Mouse (Mus musculus): ENCODE measurements at regions not wholly inside any gene's neighbourhood (a gene's known extent, or its start where the extent isn't known, plus 50 kb on each side); places are given as distances from the start of the nearest gene placed in this dataset.
"Not testable (repeated sequence)": the region's sequence is repeated elsewhere in the genome, so short reads cannot be mapped to it uniquely, and the experiment has no call there.

- H3K4me2 ChIP-seq (ENCODE audit: low read depth, low read length) = no peak overlapping the region
- 87% methylated on average over 3 of the region's 3 CpGs for WGBS
Measured at GRCm38 (mm10) chr15:27094102-27094501, 198.7 kb upstream of the Fbxl7 start.

GRCm38 (mm10) chr15:27095231-27095630 is 199.9 kb upstream of the Fbxl7 start:
- ATAC-seq (ENCODE audit: low read depth) = no peak
- H3K27ac ChIP-seq (ENCODE audit: low read depth, low read length) = no peak overlapping the region
- WGBS = 91% methylated on average over 9 of the region's 9 CpGs

More at GRCm38 (mm10) chr15:27094102-27094501, 198.7 kb upstream of the Fbxl7 start:
- Histone ChIP-seq H3K27me3 (ENCODE audit: control insufficient read depth, insufficient read depth, low read length) (no peaks in the 10 kb centered on the region), H3K4me1 (ENCODE audit: control insufficient read depth, insufficient read depth, low read length) (no peaks in the 10 kb centered on the region), H3K9me3 (ENCODE audit: control insufficient read depth, low read length) (no peaks in the 10 kb centered on the region), H3K9ac (replicated peaks; ENCODE audit: low read depth, low read length) (no peak overlapping the region), H3K4me3 (ENCODE audit: low read depth, low read length) (no peak overlapping the region), H3K36me3 (ENCODE audit: control insufficient read depth, insufficient read depth, low read length) (no peaks in the 10 kb centered on the region), H3K27ac (ENCODE audit: low read depth, low read length) (no peak overlapping the region)
- no peak for ATAC-seq (ENCODE audit: low read depth)

DNA sequence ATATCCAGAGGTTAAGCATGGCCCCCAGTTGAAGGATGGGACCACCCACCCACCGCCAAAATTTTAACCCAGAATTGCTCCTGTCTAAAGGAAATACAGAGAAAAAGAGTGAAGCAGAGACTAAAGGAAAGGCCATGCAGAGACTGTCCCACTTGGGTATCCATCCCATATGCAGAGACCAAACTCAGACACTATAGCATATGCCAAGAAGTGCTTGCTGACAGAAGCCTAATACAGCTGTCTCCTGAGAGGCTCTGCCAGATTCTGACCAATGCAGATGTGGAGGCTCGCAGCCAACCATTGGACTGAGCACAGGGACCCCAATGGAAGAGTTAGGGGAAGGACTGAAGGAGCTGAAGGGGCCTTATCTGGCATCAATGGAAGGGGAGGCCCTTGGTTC is 206.2 kb upstream of the Fbxl7 start:
- H3K9ac ChIP-seq (replicated peaks; ENCODE audit: low read depth, low read length); H3K27me3 ChIP-seq (ENCODE audit: control insufficient read depth, insufficient read depth, low read length); H3K4me3 ChIP-seq (ENCODE audit: low read depth, low read length); H3K36me3 ChIP-seq (ENCODE audit: control insufficient read depth, insufficient read depth, low read length); H3K27ac ChIP-seq (ENCODE audit: low read depth, low read length); ATAC-seq (ENCODE audit: low read depth); H3K9me3 ChIP-seq (ENCODE audit: control insufficient read depth, low read length); H3K4me2 ChIP-seq (ENCODE audit: low read depth, low read length); H3K4me1 ChIP-seq (ENCODE audit: control insufficient read depth, insufficient read depth, low read length): not testable (repeated sequence)
- 90% methylated on average over 2 of the region's 2 CpGs for WGBS

More at GRCm38 (mm10) chr15:27095231-27095630, 199.9 kb upstream of the Fbxl7 start:
- Histone ChIP-seq H3K4me1 (ENCODE audit: control insufficient read depth, insufficient read depth, low read length) (no peaks in the 10 kb centered on the region), H3K9ac (replicated peaks; ENCODE audit: low read depth, low read length) (no peak overlapping the region), H3K4me3 (ENCODE audit: low read depth, low read length) (no peak overlapping the region), H3K9me3 (ENCODE audit: control insufficient read depth, low read length) (no peaks in the 10 kb centered on the region), H3K36me3 (ENCODE audit: control insufficient read depth, insufficient read depth, low read length) (no peaks in the 10 kb centered on the region), H3K27me3 (ENCODE audit: control insufficient read depth, insufficient read depth, low read length) (no peaks in the 10 kb centered on the region), H3K4me2 (ENCODE audit: low read depth, low read length) (no peak overlapping the region)

GRCm38 (mm10) chr15:27109130-27109529 is 213.8 kb upstream of the Fbxl7 start:
- WGBS = 87% methylated on average over 3 of the region's 3 CpGs
- no peak overlapping the region for H3K27ac ChIP-seq (ENCODE audit: low read depth, low read length)
- ATAC-seq (ENCODE audit: low read depth) = no peak
- H3K27me3 ChIP-seq (ENCODE audit: control insufficient read depth, insufficient read depth, low read length) = no peaks in the 10 kb centered on the region
- H3K9me3 ChIP-seq (ENCODE audit: control insufficient read depth, low read length) = no peaks in the 10 kb centered on the region
- H3K9ac ChIP-seq (replicated peaks; ENCODE audit: low read depth, low read length) = no peak overlapping the region
- H3K4me2 ChIP-seq (ENCODE audit: low read depth, low read length) = no peak overlapping the region
- H3K4me1 ChIP-seq (ENCODE audit: control insufficient read depth, insufficient read depth, low read length) = no peaks in the 10 kb centered on the region
- no peak overlapping the region for H3K4me3 ChIP-seq (ENCODE audit: low read depth, low read length)
- H3K36me3 ChIP-seq (ENCODE audit: control insufficient read depth, insufficient read depth, low read length) = no peaks in the 10 kb centered on the region

DNA sequence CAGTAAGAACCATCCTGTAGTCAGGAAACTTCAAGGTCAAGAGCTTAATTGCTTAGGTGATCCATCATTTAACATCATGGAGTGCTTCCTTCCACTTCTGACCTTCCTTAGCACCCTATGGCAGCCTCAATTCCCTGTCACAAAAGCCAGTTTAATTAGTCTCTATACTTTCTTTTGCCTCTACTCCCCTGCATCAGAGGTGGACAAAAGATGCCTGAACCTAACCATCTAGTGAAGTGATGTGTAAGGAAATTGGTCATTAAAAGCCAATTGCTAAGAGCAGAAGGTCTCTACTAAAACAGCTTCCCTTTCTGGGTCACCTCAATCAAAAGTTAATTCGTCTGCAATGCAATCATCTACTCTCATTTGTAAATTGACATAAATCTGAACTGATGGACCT is 234.3 kb upstream of the Fbxl7 start:
- Histone ChIP-seq H3K27me3 (ENCODE audit: control insufficient read depth, insufficient read depth, low read length) (no peaks in the 10 kb centered on the region), H3K27ac (ENCODE audit: low read depth, low read length) (no peak overlapping the region), H3K4me1 (ENCODE audit: control insufficient read depth, insufficient read depth, low read length) (no peaks in the 10 kb centered on the region), H3K4me2 (ENCODE audit: low read depth, low read length) (no peak overlapping the region), H3K36me3 (ENCODE audit: control insufficient read depth, insufficient read depth, low read length) (no peaks in the 10 kb centered on the region), H3K9ac (replicated peaks; ENCODE audit: low read depth, low read length) (no peak overlapping the region), H3K9me3 (ENCODE audit: control insufficient read depth, low read length) (no peaks in the 10 kb centered on the region), H3K4me3 (ENCODE audit: low read depth, low read length) (no peak overlapping the region)
- no peak for ATAC-seq (ENCODE audit: low read depth)
- 17% methylated on average over 1 of the region's 1 CpGs for WGBS

GRCm38 (mm10) chr15:27132761-27133160 is 237.4 kb upstream of the Fbxl7 start:
- ATAC-seq (ENCODE audit: low read depth) = no peak
- no peak overlapping the region for H3K4me3 ChIP-seq (ENCODE audit: low read depth, low read length)
- no peaks in the 10 kb centered on the region for H3K36me3 ChIP-seq (ENCODE audit: control insufficient read depth, insufficient read depth, low read length)
- WGBS = 79% methylated on average over 2 of the region's 2 CpGs
- no peak overlapping the region for H3K9ac ChIP-seq (replicated peaks; ENCODE audit: low read depth, low read length)
- no peak overlapping the region for H3K27ac ChIP-seq (ENCODE audit: low read depth, low read length)
- no peaks in the 10 kb centered on the region for H3K4me1 ChIP-seq (ENCODE audit: control insufficient read depth, insufficient read depth, low read length)
- H3K9me3 ChIP-seq (ENCODE audit: control insufficient read depth, low read length) = no peaks in the 10 kb centered on the region
- no peak overlapping the region for H3K4me2 ChIP-seq (ENCODE audit: low read depth, low read length)
- H3K27me3 ChIP-seq (ENCODE audit: control insufficient read depth, insufficient read depth, low read length) = no peaks in the 10 kb centered on the region

- no peak overlapping the region for H3K27ac ChIP-seq (ENCODE audit: low read depth, low read length)
- H3K4me2 ChIP-seq (ENCODE audit: low read depth, low read length) = no peak overlapping the region
- no peaks in the 10 kb centered on the region for H3K4me1 ChIP-seq (ENCODE audit: control insufficient read depth, insufficient read depth, low read length)
- 86% methylated on average over 5 of the region's 5 CpGs for WGBS
- no peaks in the 10 kb centered on the region for H3K36me3 ChIP-seq (ENCODE audit: control insufficient read depth, insufficient read depth, low read length)
- H3K27me3 ChIP-seq (ENCODE audit: control insufficient read depth, insufficient read depth, low read length) = no peaks in the 10 kb centered on the region
- ATAC-seq (ENCODE audit: low read depth) = no peak
- H3K4me3 ChIP-seq (ENCODE audit: low read depth, low read length) = no peak overlapping the region
- no peak overlapping the region for H3K9ac ChIP-seq (replicated peaks; ENCODE audit: low read depth, low read length)
- no peaks in the 10 kb centered on the region for H3K9me3 ChIP-seq (ENCODE audit: control insufficient read depth, low read length)
Measured at GRCm38 (mm10) chr15:27137580-27137979, 242.2 kb upstream of the Fbxl7 start.

DNA sequence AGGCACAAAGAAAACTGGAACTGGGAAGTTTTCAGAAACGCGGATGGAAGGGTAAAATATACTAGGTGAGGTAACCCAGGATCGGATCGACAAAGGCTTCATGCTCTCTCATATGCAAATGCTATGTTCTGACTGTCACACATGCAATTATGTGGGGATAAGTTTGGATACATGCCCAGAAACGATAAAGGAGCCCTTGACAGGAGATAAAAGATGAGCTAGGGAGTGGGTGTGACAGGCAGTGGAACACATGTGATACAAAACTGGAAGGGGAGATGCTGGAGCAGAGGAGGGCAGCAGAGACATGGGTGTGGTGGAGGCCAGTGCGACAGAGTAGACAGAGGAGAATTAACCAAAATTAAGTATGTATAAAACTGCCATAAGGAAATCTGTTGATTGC is 250.5 kb upstream of the Fbxl7 start:
- H3K4me3 ChIP-seq (ENCODE audit: low read depth, low read length) = no peak overlapping the region
- no peak overlapping the region for H3K27ac ChIP-seq (ENCODE audit: low read depth, low read length)
- H3K27me3 ChIP-seq (ENCODE audit: control insufficient read depth, insufficient read depth, low read length) = no peaks in the 10 kb centered on the region
- ATAC-seq (ENCODE audit: low read depth) = peak; percentile 24; the same call in 1 of the 2 replicates
- H3K36me3 ChIP-seq (ENCODE audit: control insufficient read depth, insufficient read depth, low read length) = no peaks in the 10 kb centered on the region
- 52% methylated on average over 6 of the region's 6 CpGs for WGBS
- no peaks in the 10 kb centered on the region for H3K9me3 ChIP-seq (ENCODE audit: control insufficient read depth, low read length)
- H3K9ac ChIP-seq (replicated peaks; ENCODE audit: low read depth, low read length) = no peak overlapping the region
- H3K4me2 ChIP-seq (ENCODE audit: low read depth, low read length) = no peak overlapping the region
- H3K4me1 ChIP-seq (ENCODE audit: control insufficient read depth, insufficient read depth, low read length) = no peaks in the 10 kb centered on the region

DNA sequence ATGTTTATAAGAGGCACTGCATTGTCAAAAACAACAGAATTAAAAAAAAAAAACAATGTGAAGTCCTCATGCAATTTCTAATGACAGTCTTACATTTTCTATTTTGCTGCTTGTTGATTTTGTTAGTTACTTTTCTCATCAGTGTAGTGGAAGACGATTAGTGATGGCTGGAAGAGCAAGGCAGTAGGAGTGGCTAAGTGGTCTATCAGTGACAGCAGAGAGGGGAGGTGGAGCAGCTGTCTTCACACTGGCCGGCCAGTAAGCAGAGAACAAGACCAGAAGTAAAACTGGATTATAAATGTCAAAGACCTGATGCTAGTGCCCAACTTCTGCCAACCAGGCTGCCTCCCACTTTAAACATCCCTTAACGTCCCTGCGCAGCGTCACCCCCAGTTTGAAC is 265.6 kb upstream of the Fbxl7 start:
- no peak for ATAC-seq (ENCODE audit: low read depth)
- Histone ChIP-seq H3K4me3 (ENCODE audit: low read depth, low read length) (no peak overlapping the region), H3K4me1 (ENCODE audit: control insufficient read depth, insufficient read depth, low read length) (no peaks in the 10 kb centered on the region), H3K27me3 (ENCODE audit: control insufficient read depth, insufficient read depth, low read length) (no peaks in the 10 kb centered on the region), H3K27ac (ENCODE audit: low read depth, low read length) (no peak overlapping the region), H3K9me3 (ENCODE audit: control insufficient read depth, low read length) (no peaks in the 10 kb centered on the region), H3K9ac (replicated peaks; ENCODE audit: low read depth, low read length) (no peak overlapping the region), H3K4me2 (ENCODE audit: low read depth, low read length) (no peak overlapping the region), H3K36me3 (ENCODE audit: control insufficient read depth, insufficient read depth, low read length) (no peaks in the 10 kb centered on the region)
- WGBS = 73% methylated on average over 5 of the region's 5 CpGs

GRCm38 (mm10) chr15:27167484-27167883 is 272.1 kb upstream of the Fbxl7 start:
- Histone ChIP-seq H3K4me2 (ENCODE audit: low read depth, low read length) (no peak overlapping the region), H3K4me1 (ENCODE audit: control insufficient read depth, insufficient read depth, low read length) (no peaks in the 10 kb centered on the region), H3K27ac (ENCODE audit: low read depth, low read length) (no peak overlapping the region), H3K36me3 (ENCODE audit: control insufficient read depth, insufficient read depth, low read length) (no peaks in the 10 kb centered on the region), H3K27me3 (ENCODE audit: control insufficient read depth, insufficient read depth, low read length) (no peaks in the 10 kb centered on the region), H3K9me3 (ENCODE audit: control insufficient read depth, low read length) (no peaks in the 10 kb centered on the region), H3K4me3 (ENCODE audit: low read depth, low read length) (no peak overlapping the region), H3K9ac (replicated peaks; ENCODE audit: low read depth, low read length) (no peak overlapping the region)
- ATAC-seq (ENCODE audit: low read depth) = no peak
- WGBS = 97% methylated on average over 1 of the region's 1 CpGs

Measured in neural tube, embryonic 14.5 days (tissue).